Mouse (Mus musculus) right cerebral cortex, adult 2 months (tissue): ENCODE results near the gene 9930111J21Rik1.
"Not testable (repeated sequence)": the region's sequence is repeated elsewhere in the genome, so short reads cannot be mapped to it uniquely, and the experiment has no call there.

Experiments
- DNase-seq, 2 experiments: peaks; one replicate each; pipeline ENCODE4 v3.0.0; 2021 to 2022; ENCODE audit warnings: low spot score in 2 of 2

Gene 9930111J21Rik1

GRCm38 (mm10) chr11:48918380-48918779, 60.8 kb downstream of the 9930111J21Rik1 start:
- no peak for DNase-seq

GRCm38 (mm10) chr11:48913611-48914010, 65.6 kb downstream of the 9930111J21Rik1 start:
- DNase-seq = no peak

- DNase-seq = no peak
Observed at GRCm38 (mm10) chr11:48908459-48908858, 70.7 kb downstream of the 9930111J21Rik1 start.

- DNase-seq = no peak
Observed at GRCm38 (mm10) chr11:48902021-48902420, 77.2 kb downstream of the 9930111J21Rik1 start, which contains the start of gene Gm5431. Gm5431 (minus strand) TSS chr11:48902214.

GRCm38 (mm10) chr11:48901567-48901930, 77.6 kb downstream of the 9930111J21Rik1 start:
- DNase-seq = not testable (repeated sequence)

- not testable (repeated sequence) for DNase-seq
Observed at GRCm38 (mm10) chr11:48900654-48901566, 78.3 kb downstream of the 9930111J21Rik1 start.

GRCm38 (mm10) chr11:48898812-48899431, 80.3 kb downstream of the 9930111J21Rik1 start:
- DNase-seq = no peak
